Mouse (Mus musculus) forebrain, embryonic 14.5 days (tissue): ENCODE results near the gene Obp2b. TPM values are rescaled to one million over a fixed set of nuclear protein-coding genes. Genes with fewer than 3 reads are reported as not detected.
"Not testable (repeated sequence)": the region's sequence is repeated elsewhere in the genome, so short reads cannot be mapped to it uniquely, and the experiment has no call there.

ENCODE experiments used
- ATAC-seq: fragments of 200-750 bp; cut with Nextera tagmentation; 2 replicates; pipeline ENCODE4 v1.8.0; 2017; ENCODE audit warnings: mild to moderate bottlenecking, moderate library complexity
- DNase-seq: peaks from one replicate; pipeline ENCODE4 v3.0.0-alpha.2; 2015; ENCODE audit warnings: low spot score
- H3K27ac ChIP-seq: fragments of 300-500 bp; sonication (generic); 2 replicates; pipeline ENCODE4 v1.5.1; 2014; ENCODE audit warnings: low read depth, mild to moderate bottlenecking, control low read depth, low read length, moderate library complexity
- H3K27me3 ChIP-seq: fragments of 300-500 bp; sonication (generic); replicated peaks from 2 replicates; pipeline ENCODE4 v1.6.1; 2014; ENCODE audit warnings: low read length, control low read depth, mixed read lengths; ENCODE audit not compliant: control insufficient read depth, insufficient read depth
- H3K36me3 ChIP-seq: fragments of 300-500 bp; sonication (generic); 2 replicates; pipeline ENCODE4 v1.6.1; 2014; ENCODE audit warnings: low read length, control low read depth; ENCODE audit not compliant: control insufficient read depth, insufficient read depth
- H3K4me1 ChIP-seq: fragments of 300-500 bp; sonication (generic); 2 replicates; pipeline ENCODE4 v1.6.1; 2014; ENCODE audit warnings: antibody characterized with exemption, low read length, control low read depth; ENCODE audit not compliant: control insufficient read depth, insufficient read depth
- H3K4me2 ChIP-seq: fragments of 300-500 bp; sonication (generic); 2 replicates; pipeline ENCODE4 v1.6.1; 2014; ENCODE audit warnings: mild to moderate bottlenecking, control low read depth, low read length
- H3K4me3 ChIP-seq: fragments of 300-500 bp; sonication (generic); 2 replicates; pipeline ENCODE4 v1.5.1; 2014; ENCODE audit warnings: low read depth, low read length, control low read depth
- H3K9ac ChIP-seq: fragments of 300-500 bp; sonication (generic); 2 replicates; pipeline ENCODE4 v1.6.1; 2014; ENCODE audit warnings: mild to moderate bottlenecking, low read length, control low read depth, moderate library complexity
- H3K9me3 ChIP-seq: fragments of 300-500 bp; sonication (generic); replicated peaks from 2 replicates; pipeline ENCODE4 v1.6.1; 2016; ENCODE audit warnings: low read length, control low read depth, mixed read lengths; ENCODE audit not compliant: control insufficient read depth
- WGBS: fragments of 180-500 bp; shearing (Covaris S2); extraction: QIAGEN DNeasy Blood & Tissue Kit; methylation state at CpG from one replicate; pipeline ENCODE4 v1.1.7; 2014; 5-methylcytosine and 5-hydroxymethylcytosine counted together
- polyA plus RNA-seq: library from polyadenylated mRNA; unstranded; fragments of >200 nt; fragmentation: Nextera tagmentation; extraction: Ambion mirVana; gene quantifications from 2 replicates; pipeline ENCODE4 v1.2.1, GENCODE M21; 2014

Gene Obp2b
- polyA plus RNA-seq, 1 experiment from 2014 or later, result not detected

GRCm38 (mm10) chr2:25709056-25709455 lies 27.8 kb upstream of the Obp2b start:
- not testable (repeated sequence) for H3K36me3 ChIP-seq, H3K4me2 ChIP-seq, H3K9ac ChIP-seq, DNase-seq, H3K4me1 ChIP-seq, H3K4me3 ChIP-seq, H3K9me3 ChIP-seq, H3K27ac ChIP-seq, ATAC-seq, H3K27me3 ChIP-seq
- WGBS, result 96% methylated on average over 1 of the region's 1 CpGs

DNA sequence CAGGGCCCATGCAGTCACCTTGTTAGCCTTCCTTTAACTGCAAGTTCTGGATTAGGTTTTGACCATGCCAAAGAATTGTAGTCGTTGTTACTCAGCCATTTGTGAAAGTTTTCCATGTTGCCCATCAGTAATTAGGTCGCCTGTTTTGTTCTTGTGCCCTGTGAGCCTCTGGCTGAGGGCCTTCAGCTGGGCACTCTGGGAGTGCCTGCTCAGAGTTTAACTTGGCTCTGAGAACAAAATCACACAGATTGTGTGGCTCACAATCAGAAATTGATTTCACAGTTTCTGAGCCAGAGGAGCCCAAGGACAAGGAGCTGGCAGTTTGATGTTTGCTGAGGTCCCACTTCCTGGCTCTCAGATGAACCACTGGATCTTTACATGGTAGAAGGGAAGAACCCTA lies 27.0 kb upstream of the Obp2b start:
- not testable (repeated sequence) for H3K9me3 ChIP-seq, H3K36me3 ChIP-seq, H3K4me3 ChIP-seq, H3K27me3 ChIP-seq, H3K9ac ChIP-seq, ATAC-seq, H3K4me1 ChIP-seq, H3K27ac ChIP-seq, DNase-seq, H3K4me2 ChIP-seq
- 68% methylated on average over 2 of the region's 2 CpGs for WGBS

- not testable (repeated sequence) for H3K36me3 ChIP-seq, H3K4me2 ChIP-seq, H3K4me1 ChIP-seq, H3K27ac ChIP-seq, H3K9me3 ChIP-seq, DNase-seq, ATAC-seq, H3K27me3 ChIP-seq, H3K9ac ChIP-seq, H3K4me3 ChIP-seq
- 40% methylated on average over 3 of the region's 3 CpGs for WGBS
Measured at GRCm38 (mm10) chr2:25711641-25712040, 25.2 kb upstream of the Obp2b start.

- no peak for ATAC-seq
- H3K4me3 ChIP-seq, result no peak overlapping the region
- no peaks in the 10 kb centered on the region for H3K9me3 ChIP-seq
- H3K9ac ChIP-seq, result no peak overlapping the region
- DNase-seq, result no peak
- no peaks in the 10 kb centered on the region for H3K36me3 ChIP-seq
- H3K27me3 ChIP-seq, result no peaks in the 10 kb centered on the region
- no peak overlapping the region for H3K27ac ChIP-seq
- no peaks in the 10 kb centered on the region for H3K4me1 ChIP-seq
- H3K4me2 ChIP-seq, result no peak overlapping the region
Measured at GRCm38 (mm10) chr2:25717222-25717621, 19.6 kb upstream of the Obp2b start.

GRCm38 (mm10) chr2:25733199-25733930 lies 3.4 kb upstream of the Obp2b start:
- Histone ChIP-seq H3K27ac (no peak overlapping the region), H3K9me3 (no peaks in the 10 kb centered on the region), H3K27me3 (no peaks in the 10 kb centered on the region), H3K9ac (no peak overlapping the region), H3K4me3 (no peak overlapping the region), H3K4me1 (no peaks in the 10 kb centered on the region), H3K4me2 (no peak overlapping the region), H3K36me3 (no peaks in the 10 kb centered on the region)
- WGBS, result 77% methylated on average over 2 of the region's 2 CpGs
- no peak for DNase-seq
- no peak for ATAC-seq

GRCm38 (mm10) chr2:25741671-25742070 lies 4.9 kb downstream of the Obp2b start:
- Histone ChIP-seq H3K4me3 (no peak overlapping the region), H3K9ac (no peak overlapping the region)
- DNase-seq, result no peak

DNA sequence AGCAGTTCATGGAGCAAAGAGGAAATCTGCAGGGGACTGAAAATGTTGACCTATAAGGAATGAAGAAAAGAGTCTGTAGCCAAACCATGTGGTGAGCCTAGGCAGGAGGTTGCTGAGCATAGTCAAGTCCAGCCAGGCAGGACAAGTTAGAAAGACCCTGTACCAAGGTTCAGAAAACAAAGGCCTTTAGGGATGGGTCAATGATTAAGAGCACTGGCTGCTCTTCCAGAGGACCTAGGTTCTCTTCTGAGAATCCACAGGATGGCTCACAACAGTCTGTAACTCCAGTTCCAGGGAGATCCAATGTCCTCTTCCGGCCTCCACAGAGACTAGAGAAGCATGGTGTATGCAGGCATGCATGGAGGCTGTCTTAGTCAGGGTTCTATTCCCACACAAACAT lies 17.4 kb downstream of the Obp2b start:
- Histone ChIP-seq H3K27ac (no peak overlapping the region), H3K27me3 (no peaks in the 10 kb centered on the region), H3K4me2 (no peak overlapping the region), H3K4me1 (no peaks in the 10 kb centered on the region), H3K4me3 (no peak overlapping the region), H3K9ac (no peak overlapping the region), H3K9me3 (no peaks in the 10 kb centered on the region), H3K36me3 (no peaks in the 10 kb centered on the region)
- ATAC-seq, result no peak
- 96% methylated on average over 1 of the region's 1 CpGs for WGBS
- no peak for DNase-seq

More at GRCm38 (mm10) chr2:25741671-25742070, 4.9 kb downstream of the Obp2b start:
- Histone ChIP-seq H3K27me3 (no peaks in the 10 kb centered on the region), H3K9me3 (no peaks in the 10 kb centered on the region), H3K4me1 (no peaks in the 10 kb centered on the region), H3K27ac (no peak overlapping the region), H3K36me3 (no peaks in the 10 kb centered on the region), H3K4me2 (no peak overlapping the region)
- ATAC-seq, result no peak
- WGBS, result 75% methylated on average over 1 of the region's 1 CpGs

- no peak overlapping the region for H3K4me2 ChIP-seq
- WGBS, result 52% methylated on average over 4 of the region's 4 CpGs
- ATAC-seq (no peak), DNase-seq (no peak)
- H3K4me3 ChIP-seq, result no peak overlapping the region
- H3K27me3 ChIP-seq, result no peaks in the 10 kb centered on the region
- no peak overlapping the region for H3K27ac ChIP-seq
- no peaks in the 10 kb centered on the region for H3K36me3 ChIP-seq
- no peak overlapping the region for H3K9ac ChIP-seq
- no peaks in the 10 kb centered on the region for H3K4me1 ChIP-seq
- H3K9me3 ChIP-seq, result no peaks in the 10 kb centered on the region
Measured at GRCm38 (mm10) chr2:25758064-25758625, 21.3 kb downstream of the Obp2b start.

GRCm38 (mm10) chr2:25765269-25765668 lies 28.5 kb downstream of the Obp2b start, which contains the start of gene Lcn3:
TSS of gene Lcn3 (plus strand) at chr2:25765569.
- Histone ChIP-seq H3K4me2 (no peak within 1 kb of the TSS), H3K9ac (no peak within 1 kb of the TSS), H3K36me3 (no peaks in the 10 kb centered on the region), H3K9me3 (no peaks in the 10 kb centered on the region), H3K27me3 (no peaks in the 10 kb centered on the region), H3K27ac (no peak within 1 kb of the TSS), H3K4me1 (no peaks in the 10 kb centered on the region), H3K4me3 (no peak within 1 kb of the TSS)
- ATAC-seq (no peak), DNase-seq (no peak)
- WGBS, result 46% methylated on average over 2 of the region's 2 CpGs
